Mouse (Mus musculus) left cerebral cortex, adult 18-20 months (tissue): Measurements from ENCODE around the gene S100a6. TPM values are rescaled to one million over a fixed set of nuclear protein-coding genes. Genes with fewer than 3 reads are reported as not detected.

Source experiments
- DNase-seq, 2 experiments: peaks; one replicate each; pipeline ENCODE4 v3.0.0; 2021 to 2022; ENCODE audit warnings: low spot score in 2 of 2, mixed read lengths in 1 of 2
- total RNA-seq, 2 experiments: library from RNA; stranded (reverse); gene quantifications; 2 replicates each; pipeline ENCODE4 v1.2.3; 2021

S100a6 gene
- total RNA-seq, 2 experiments from 2014 or later, result 30.8 to 37.4 TPM

DNA sequence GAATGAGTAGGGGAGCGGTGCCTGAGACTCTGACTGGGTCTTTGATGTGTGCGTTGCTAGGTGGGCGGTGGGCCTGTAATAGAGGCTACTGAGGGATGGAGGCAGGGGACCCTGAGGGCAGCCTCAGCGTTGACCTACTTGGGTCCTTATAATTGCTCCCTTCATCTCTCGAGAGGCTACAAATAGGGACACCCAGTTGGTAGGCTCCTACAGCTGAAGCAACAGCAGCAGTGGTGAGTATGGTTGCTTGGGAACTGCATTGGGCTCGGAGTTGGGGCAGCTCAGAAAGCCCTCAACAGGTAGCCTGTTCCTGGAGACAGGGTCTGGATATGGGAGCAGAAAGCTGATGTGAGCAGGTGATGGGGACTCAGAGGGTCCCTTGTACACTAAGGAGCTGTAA lies 12.6 kb upstream of the S100a6 start:
- DNase-seq, result no peak

DNA sequence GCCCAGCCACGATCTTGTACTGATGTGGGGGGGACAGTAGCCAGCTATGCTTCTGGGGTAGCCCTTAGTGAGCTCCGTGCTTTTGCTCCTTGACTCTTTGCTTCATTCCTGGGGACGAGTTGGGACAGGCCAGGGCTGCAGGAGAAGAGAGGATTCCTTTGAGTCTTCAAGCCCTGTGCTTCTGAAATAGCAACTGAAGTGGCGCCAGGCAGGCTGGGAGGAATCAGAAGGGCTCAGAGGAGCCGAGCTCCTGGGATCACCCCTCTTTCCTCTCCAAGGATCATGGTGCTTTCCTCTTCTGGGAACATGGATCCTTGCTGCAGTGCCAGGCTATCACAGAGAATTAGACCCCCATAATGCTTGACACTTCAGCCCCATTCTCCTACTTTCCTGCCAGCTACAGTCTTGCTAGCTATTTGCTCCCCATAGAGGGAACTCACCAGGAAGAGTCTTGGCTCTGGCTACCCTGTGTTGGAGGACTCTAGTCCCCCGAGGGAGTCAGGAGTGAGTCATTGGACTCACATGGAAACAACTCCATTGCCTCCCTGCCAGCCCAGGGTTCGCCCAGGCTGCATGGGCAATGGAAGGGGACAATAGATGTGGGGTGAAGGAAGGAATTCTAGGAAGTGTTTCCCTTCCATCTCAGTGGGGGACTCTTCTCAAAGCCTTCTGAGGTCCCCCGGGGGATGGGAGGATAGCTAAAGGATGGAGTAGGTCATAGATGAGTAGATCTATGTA lies 12.1 kb upstream of the S100a6 start:
- DNase-seq, result no peak

DNA sequence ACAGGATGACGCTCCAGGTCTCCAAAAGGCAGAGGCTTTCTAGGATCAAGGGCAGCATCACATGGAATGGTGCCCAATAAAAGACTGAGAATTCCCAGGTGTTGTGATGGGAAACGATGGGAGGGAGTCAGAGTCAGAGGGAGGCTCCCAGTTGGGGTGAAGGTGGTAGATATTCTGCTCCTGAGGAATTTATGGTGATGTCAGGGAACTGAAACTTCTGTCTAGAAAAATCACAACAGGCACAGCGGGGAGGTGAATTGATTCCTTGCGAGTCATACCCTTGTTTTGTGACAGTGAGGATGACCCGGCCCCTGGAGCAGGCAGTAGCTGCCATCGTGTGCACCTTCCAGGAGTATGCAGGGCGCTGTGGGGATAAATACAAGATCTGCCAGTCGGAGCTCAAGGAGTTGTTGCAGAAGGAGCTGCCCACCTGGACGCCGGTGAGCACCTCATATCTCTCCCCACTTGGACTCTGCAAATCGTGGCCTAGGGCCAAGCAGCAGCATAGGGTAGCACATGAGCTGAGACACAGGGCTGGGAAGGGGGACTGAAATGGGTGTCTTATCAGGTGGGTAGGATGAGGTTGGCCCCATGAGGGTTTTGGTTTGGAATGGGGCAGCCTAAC lies 11.1 kb upstream of the S100a6 start, which contains the start of gene Gm42674:
Gm42674 (plus strand) TSS at position 419 of the 625 bp plus-strand sequence.
- DNase-seq, result no peak

DNA sequence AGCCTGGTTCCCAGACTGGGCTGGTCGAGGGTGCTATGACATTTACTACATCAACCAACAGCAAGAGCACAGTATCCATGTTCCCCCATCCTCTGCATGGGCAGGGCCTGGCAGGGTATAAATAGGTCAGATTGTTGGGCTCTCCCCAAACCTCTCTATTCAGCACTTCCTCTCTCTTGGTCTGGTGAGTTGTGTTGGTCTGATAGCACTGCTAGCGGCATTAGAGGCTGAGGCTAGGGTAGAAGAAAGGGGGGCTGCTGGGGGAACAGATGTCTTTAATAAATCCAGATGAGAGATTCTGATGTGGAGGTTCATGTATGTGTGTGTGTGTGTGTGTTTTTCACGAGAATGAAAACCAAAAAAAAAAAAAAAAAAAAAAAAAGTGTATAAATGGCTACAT lies 9.1 kb upstream of the S100a6 start, which contains the start of gene S100a4:
S100a4 (plus strand) TSS at position 149 of the 400 bp plus-strand sequence.
- no peak for DNase-seq

DNA sequence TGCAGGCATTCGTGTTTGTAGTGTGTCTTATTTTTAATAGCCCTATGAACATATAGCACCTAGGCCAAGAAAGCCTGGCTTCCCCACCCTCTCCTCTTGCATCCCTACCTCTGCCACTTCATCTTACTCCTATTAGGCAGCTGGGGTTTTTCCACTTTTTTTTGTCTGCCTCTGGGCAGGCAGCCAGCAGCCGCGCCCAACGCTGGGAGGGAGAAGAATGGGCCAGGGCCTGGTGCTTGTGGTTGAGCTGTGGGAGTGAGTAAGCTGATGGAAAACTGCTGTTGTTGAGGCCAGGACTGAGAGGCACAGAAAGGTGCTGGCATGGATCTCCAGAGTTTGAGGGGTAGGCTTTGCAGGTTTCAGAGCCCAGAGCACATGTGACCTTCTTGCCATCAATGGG lies 8.3 kb upstream of the S100a6 start:
- peak in 1 of 2 experiments; percentile 72 for DNase-seq

DNA sequence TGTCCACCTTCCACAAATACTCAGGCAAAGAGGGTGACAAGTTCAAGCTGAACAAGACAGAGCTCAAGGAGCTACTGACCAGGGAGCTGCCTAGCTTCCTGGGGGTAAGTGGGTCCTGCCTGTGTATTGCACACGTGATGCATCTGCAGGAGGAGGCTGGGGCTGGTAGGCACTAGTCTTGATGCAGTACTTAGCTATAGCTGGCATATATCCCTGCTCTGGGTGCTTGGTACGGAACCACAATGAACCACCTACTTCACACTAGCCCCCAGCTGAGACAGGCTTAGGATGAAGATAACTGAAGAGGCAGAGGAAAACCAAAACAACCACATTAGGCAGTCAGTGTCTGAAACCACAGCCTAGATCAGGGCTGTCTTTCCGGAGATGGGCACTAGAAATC lies 7.6 kb upstream of the S100a6 start:
- no peak for DNase-seq

DNA sequence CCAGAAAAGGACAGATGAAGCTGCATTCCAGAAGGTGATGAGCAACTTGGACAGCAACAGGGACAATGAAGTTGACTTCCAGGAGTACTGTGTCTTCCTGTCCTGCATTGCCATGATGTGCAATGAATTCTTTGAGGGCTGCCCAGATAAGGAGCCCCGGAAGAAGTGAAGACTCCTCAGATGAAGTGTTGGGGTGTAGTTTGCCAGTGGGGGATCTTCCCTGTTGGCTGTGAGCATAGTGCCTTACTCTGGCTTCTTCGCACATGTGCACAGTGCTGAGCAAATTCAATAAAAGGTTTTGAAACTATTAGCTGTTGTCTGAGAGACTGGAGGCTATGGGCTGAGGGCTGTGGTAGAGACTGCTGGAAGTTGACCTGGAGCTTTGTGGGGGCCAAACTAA lies 6.9 kb upstream of the S100a6 start:
- DNase-seq, result no peak

DNA sequence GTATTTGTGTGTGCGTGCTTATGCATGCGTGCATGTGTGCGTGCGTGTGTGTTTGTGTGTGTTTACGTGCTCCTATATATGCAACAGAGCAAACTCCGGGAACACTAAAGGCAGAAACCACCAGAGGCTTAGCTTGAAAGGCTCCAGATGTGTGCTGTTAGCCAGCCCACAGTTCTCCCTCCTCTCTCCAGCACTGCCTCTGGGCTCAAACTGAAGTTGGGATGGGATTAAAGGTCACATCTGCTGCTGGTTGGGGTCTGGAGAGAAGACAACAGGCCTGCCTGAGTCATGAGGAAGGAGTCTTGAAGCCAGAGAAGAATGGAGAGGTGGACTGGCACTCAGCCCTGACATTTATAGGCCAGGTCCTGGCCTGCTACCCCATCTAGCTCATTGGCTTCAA lies 6.5 kb upstream of the S100a6 start:
- DNase-seq, result no peak

DNA sequence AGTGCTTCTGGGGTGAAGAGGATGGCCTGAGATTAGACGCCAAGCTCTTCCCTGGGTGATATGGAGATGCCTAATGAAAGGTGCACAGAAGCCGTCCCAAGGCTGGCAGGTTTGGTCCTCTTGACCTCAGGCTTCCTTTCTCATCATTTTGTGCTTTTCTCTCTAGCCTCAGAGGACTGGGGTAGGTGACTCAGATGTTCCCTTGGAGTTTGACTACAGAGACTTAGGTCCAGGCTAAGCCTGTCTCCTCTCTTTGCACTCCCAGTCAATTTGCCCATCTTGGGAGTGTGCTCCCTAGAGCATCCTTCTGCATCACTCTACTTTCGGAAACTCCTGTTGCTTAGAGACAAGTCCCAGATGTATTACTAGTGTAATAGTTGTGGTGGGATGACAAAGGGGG lies 5.3 kb upstream of the S100a6 start:
- no peak for DNase-seq

DNA sequence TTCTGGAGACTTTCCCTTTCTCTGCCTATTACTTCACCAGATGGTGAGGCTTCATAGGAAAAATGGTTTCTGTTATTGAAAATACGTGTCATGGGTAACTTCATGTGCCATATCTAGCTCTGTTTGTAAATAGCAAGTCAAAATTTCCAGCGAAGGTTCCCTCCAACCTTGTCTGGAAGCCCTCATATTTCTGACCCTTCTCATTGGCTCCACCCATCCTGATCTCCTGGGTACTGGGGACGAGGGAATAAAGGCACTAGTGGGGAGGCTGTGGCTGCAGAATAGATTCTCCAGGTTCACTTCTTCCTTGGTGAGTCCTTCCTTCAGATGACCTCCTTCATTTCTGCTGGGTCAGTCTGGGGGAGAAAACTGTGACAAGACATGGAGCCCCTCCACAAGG lies 4.5 kb upstream of the S100a6 start, which contains the start of gene S100a5:
S100a5 (plus strand) TSS at position 301 of the 400 bp plus-strand sequence.
- no peak for DNase-seq

DNA sequence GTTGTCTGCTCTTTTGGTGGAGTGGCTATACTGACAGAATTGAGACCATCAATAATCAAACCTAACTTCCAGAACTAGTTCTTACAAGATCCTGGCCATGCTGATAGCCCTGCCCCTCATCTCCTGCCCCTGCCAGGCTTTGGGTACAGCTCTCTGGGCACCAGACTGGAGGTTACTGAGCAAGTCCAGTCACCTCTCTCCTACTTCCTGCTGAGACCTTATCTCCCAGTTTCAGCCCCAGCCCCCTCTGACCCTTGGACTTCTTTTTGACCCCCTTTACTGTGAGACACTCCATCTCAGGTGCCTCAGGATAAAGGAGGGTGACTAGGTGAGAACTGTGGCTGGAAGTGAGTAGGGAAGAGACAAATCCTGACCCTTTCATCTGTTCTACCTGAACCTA lies 3.6 kb upstream of the S100a6 start:
- DNase-seq, result no peak

DNA sequence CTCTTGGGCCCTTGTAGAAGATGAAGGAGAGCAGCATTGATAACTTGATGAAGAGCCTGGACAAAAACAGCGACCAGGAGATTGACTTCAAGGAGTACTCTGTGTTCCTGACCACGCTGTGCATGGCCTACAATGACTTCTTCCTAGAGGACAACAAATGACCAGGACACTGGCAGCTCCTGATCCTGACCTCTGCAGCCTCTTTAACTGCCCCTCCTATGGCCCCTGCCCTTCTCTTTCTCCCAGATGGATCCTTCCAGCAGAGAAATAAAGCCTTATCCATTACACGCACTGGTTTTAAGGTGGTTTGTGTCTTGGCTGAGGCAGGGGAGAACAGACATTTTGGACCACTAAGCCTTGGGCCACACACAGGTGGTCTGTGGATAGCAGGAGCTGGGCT lies 1.2 kb upstream of the S100a6 start:
- DNase-seq, result no peak

DNA sequence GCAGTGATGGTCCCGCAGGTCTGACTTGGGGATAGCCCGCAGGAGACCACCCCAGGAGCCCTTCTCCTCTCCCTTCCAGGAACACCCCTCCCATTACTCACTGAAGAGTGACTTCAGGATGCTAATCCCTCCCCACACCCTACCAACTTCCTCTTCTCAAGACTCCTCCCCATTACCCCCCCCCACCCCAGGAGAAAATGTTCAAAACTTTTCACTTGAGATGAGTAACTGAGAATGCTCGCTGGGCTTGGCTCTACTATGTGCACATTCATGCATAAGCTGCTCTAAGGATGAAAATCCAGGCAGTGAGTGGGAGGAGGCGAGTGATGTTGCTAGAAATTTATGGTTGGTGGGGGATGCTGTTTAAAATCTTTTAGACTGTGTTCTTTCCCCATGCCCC lies 621 bp upstream of the S100a6 start:
- no peak for DNase-seq

DNA sequence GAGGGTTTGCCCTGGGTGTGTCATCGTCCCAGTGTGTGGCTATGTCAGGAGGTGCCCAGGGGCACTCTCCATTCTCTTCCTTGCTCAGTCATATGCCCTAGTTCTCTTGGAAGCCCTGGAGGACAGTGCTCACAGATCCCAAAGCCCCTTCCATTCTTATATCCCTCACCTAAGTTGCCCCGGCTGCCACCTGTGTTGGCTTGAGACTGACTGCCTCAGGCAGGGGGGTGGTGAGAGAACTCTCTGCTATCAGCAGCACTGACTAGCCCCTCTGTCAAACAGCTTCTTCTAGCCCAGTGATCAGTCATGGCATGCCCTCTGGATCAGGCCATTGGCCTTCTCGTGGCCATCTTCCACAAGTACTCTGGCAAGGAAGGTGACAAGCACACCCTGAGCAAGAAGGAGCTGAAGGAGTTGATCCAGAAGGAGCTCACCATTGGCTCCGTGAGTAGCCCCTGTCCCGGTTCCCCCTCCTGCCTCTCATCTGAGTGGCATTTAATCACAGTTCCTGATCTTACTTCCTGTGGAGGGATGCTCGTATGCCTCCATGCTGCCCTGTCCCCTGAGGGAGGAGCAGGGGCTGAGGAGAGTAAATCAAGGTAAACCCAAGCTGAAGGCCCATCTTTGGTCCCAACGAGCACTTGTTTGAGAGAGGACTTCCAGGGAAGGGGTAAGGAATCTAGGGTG lies 922 bp downstream of the S100a6 start:
- DNase-seq, result no peak

DNA sequence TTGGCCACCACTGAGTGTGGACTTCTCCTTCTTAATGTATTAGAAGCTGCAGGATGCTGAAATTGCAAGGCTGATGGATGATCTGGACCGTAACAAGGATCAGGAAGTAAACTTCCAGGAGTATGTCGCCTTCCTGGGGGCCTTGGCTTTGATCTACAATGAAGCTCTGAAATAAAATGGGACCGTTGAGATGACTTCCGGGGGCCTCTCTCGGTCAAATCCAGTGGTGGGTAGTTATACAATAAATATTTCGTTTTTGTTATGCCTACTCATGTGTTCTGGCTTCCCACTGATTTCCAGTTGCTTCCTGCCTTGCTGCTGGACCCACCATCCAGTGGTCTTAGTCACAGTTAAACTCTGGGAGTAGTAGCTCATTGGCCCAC lies 1.5 kb downstream of the S100a6 start:
- DNase-seq, result no peak

DNA sequence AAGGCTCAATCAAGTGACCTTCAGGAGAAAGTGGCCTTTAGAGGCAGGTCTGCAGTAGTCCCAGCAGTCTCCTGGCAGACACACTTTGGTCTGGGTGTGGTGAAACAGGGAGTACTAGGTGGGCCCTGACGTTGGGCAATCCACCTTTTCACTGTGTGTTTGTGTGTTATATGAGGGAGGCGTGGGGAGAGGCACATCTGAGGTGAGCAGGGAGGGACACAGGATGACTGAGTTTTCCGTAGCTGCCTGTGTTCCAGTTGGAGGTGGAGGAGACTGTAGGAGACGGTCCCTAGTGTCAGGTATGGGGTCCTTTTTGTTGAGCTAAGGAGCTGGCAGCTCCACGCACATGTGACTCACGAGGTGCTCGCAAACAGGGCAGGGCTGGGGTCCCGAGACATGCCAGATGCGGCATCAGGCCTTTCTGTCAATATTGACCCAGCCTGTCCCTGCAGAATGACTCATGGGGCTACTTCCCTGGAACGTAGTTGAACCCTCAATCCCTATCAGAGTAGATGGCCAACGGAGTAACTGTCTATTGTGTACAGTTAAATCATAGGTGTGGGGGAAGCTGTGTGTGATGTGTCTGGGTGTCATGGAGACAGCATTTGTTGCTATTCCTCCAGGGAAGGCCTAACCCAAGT lies 2.0 kb downstream of the S100a6 start:
- no peak for DNase-seq

DNA sequence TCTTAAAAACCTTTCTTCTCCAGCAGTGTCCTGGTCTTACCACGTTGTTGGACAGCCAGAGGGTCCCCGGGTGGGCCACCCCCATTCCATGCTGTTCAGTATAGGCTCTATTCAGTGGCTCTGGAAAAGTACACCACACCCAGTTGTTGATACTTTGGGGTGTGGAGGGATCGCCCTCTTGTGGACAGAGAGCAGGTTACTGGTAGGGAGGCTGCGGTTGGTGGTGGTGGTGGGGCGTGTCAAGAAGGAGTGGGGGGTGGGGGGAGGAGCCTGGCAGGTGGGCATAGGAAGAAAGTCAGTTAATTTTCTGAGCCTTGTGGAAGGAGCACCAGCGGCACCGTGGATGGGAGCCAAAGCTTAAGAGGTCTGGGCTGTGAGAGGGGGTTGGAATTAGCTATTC lies 2.7 kb downstream of the S100a6 start:
- peak; percentile 68 to 73 for DNase-seq

DNA sequence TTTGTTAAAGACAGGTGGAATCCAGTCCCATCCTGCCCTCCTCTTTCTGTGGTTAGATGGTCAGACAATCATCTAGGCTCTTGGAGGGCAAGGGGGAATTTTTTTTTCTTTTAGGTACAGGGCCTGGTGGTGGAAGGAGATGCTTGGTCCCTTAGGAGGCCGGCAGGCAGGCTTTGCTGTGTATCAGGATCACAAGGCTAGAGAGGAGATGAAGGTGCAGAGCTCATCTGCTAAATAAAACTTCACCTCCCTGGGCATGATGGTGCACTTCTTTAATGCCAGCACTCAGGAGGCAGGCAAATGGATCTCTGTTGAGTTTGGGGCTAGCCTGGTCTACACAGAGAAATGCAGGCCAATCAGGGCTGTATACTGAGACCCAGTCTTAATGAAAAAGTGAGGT lies 3.2 kb downstream of the S100a6 start:
- DNase-seq, result no peak

DNA sequence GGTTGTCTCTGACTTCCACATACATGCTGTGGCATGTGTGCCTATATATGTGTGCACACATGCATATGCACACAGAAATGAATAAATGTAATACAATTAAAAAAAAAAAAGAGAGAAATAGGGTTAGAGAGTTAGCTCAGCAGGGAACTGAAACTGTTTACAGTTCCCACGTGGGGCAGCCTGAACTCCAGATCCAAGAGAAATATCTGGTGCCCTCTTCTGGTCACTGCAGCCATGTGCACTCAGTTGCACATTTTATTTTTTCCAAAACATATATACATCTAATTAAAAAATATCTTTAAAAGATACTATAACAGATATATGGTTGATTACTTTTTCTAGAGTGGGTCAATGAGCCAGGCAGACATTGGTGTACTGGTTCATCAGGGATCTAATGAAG lies 4.9 kb downstream of the S100a6 start:
- no peak for DNase-seq

DNA sequence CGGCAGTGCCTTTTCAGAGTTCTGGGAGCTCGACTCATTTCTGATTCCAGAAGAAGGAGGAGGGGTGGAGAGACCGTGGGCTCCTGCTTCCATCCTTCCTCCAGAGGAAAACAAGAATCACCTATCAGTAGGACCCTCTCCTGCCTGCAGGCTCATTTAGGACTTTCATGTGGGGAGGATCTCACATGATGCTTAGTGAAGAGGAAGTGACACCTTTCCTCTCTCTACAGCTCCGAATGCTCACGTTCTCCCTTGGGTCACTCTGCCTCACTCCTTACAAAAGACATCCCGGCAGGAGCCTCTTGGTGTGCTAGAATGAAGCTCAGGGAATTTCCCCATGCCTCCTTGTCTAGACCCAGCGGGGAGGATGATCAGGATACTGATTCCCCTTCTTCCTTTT lies 8.9 kb downstream of the S100a6 start:
- DNase-seq, result no peak

DNA sequence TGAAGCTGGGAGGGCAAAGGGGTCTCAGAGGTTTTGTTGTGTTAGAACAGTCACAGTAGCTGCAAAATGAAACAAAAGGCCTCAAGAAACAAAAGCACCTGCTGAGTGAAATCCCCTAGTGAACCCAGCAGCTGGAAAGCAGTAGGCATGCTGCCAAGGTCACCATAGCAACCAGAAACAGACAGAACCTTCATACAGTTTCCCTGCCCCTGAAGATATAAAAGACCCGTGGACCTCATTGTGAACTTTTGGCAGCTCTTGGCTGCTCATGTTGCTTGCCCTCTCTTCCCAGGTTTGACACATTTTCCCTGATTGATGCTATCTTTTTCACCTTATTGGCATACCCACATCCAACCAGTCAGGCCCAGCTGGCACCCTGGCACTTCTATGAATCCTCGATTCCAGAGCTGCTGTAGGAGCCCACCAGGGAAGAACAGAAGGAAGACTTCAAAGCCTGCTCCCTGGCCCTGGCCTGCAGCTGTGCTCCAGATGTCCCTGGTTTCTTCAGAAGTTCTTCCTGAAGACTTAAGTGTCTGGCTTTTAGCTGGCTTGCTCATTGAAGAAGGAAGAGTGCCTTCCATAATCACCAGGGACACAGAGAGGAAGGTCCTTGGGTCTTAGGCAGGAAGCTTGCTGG lies 10.9 kb downstream of the S100a6 start:
- DNase-seq, result no peak
